Mouse (Mus musculus) hematopoietic stem cell, adult 5-6 weeks (primary cell): ENCODE data around the gene Ly86. TPM values are rescaled to one million over a fixed set of nuclear protein-coding genes. Genes with fewer than 3 reads are reported as not detected.

Experiments used
- ATAC-seq, 2 experiments: fragments of 125-278 bp in 1 of 2; replicated peaks in 1 of 2; 2 replicates each; pipeline ENCODE4 v1.8.0; 2016 to 2017; ENCODE audit warnings: inconsistent platforms in 2 of 2, mild to moderate bottlenecking in 2 of 2, moderate number of reproducible peaks in 2 of 2, low read depth in 1 of 2, moderate TSS enrichment in 1 of 2; ENCODE audit not compliant: low FRiP score in 2 of 2, poor library complexity in 2 of 2, severe bottlenecking in 2 of 2, insufficient read depth in 1 of 2, low TSS enrichment in 1 of 2
- total RNA-seq: library from RNA; stranded (forward); fragments of 172-1452, 232-1000 nt; gene quantifications from 2 replicates; pipeline ENCODE4 v1.2.3, GENCODE M21; 2017

Ly86 gene
- total RNA-seq: 4.5 and 18.8 TPM in 2 replicates

DNA sequence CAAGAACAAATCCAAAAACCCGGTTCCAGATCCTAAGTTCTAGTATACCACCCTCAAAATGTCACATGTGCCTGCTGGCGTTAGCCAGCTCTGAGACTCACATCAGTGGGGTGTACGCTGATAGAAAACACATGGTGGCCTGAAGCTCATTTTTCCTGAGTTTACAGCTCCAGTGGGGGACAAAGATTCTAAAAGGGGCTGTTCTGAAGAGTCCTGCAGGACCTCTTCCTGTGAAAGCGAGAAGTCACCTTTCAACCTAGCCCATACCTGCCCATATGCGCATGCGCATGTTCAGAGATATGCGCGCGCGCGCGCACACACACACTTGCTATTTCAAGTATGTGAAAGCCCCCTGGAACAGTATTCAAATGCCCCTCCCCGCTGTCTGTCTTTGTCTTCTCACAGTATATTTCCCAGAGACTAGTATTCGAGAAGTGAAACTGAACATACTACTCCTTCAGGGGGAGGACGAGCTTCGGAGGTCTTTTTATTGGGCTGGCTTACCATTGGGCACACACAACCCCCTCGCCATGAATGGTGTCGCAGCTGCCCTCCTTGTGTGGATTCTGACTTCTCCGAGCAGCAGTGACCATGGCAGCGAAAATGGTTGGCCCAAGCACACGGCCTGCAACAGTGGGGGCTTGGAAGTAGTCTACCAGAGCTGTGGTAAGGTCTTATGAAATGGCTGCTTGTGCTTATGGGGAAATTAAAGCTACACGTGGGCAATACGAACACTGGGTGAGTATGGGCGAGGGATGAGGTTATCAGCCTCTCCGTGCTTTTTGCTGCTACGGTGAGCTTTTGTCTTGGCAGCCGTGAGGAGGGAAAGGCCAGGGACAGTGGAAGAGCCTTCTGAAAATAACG lies at the start of gene Ly86:
Ly86 (plus strand) TSS at position 300 of the 864 bp plus-strand sequence.
- no peak for ATAC-seq

DNA sequence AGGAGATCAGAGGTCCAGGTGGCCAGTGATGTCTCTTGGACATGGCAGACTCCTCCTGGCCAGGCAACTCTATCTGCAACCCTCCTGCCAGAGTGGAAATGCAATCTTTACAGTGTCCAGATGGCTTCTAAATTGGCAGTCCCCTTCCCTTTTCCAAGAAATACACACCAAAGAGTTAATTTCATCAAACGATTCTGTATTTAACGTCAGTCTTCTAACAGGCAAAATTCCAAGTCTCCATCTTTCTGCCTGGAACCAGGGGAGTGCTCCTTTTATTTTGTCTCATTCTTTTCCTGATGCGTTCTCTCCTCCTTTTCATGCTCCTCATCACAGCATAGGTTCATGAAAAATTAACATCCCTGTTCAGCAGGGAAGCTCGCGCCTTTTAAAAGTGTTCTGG lies 47.1 kb upstream of the Ly86 start:
- ATAC-seq: no peak

DNA sequence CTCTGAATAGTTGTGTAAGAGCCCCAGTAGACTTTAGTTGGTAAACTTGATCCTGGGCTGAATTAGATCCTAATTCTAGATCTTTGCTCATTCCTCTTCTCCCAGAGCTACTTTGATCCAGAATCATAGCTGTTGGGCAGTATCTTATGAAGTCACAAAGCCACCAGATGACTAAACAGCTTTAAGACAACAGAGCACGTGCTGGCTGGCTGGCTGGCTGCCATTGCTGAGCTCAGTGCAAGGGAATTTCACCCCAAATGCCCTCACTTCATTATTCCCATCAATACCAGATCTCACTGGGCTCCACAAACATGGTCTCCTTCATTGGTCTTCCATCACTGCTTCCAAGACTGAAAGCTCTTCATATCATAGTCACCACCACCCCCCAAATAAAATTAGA lies 46.2 kb upstream of the Ly86 start:
- ATAC-seq: no peak

DNA sequence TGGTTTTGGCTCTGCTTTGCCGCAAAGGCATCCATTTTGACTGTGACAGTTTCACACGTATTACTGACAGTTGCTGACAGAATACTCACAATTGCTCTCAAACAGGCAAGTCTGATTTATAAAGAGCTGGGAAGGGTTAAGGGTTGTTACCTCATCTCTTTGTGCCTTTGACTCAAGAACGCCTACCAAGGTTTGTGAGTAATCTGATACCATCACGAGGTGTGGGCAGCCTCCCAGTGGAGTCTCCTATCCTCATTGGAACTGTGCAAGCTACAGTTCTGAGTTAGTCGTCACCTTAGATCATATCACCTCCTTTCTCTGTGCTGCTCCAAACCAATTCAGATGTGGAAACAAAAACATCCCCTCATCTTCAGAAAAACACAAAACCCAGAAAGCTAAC lies 42.1 kb upstream of the Ly86 start:
- ATAC-seq: no peak

DNA sequence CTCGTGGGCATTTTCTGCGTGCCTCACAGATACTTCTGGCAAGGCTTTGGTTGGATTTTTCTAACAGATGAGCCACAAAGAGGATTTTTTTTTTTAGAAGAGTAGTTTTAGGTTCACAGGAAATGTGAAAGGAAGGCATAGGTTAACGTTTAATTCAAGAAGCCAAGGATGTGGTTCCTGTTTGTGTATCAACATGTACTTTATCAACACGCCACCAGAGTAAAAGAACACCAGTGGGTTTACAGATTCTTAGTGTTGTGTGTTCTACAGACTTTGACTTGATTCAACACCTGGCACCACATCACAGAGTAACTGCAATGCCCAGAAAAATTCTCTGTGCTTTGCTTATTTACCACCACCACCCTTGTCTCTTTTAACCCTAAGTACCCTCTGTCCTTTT lies 37.0 kb upstream of the Ly86 start:
- no peak for ATAC-seq

DNA sequence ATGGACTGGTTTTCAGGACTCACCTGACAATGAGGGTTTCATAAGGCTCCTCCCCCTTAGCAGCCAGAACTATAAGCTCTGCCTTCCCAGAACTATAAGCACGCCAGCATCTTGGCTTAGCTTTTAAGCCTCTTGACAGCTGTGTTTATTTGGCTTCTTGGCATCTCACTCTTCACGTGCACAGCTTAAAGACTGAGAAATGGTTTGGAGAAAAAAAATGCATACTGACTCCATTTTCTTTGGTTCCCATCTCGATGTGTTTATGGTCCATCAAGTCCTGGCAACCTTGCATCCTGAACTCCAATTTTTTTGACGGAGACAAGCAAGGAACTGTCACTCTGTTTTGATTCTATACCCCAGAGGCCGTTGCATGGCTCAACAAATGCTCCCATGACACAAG lies 35.7 kb upstream of the Ly86 start:
- ATAC-seq: no peak

DNA sequence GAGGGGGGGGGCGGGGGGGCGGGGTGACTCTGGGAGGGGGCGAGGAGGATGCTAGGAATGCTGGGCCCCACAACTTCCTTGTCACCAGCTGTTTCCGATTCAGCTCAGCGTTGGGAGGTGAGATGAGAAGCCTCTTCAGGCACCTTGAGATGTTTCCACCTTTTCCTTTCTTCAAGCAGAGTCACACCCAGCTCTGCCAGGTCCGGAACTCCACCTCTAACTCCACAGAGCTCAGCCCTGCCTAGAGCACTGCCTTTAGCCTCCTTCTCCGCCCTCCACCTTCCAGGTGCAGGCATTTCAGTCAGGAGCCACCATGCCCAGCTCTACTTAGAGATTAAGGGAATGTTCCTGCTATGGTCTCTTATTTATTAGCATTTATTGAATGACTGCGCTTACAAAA lies 34.7 kb upstream of the Ly86 start:
- ATAC-seq: no peak

DNA sequence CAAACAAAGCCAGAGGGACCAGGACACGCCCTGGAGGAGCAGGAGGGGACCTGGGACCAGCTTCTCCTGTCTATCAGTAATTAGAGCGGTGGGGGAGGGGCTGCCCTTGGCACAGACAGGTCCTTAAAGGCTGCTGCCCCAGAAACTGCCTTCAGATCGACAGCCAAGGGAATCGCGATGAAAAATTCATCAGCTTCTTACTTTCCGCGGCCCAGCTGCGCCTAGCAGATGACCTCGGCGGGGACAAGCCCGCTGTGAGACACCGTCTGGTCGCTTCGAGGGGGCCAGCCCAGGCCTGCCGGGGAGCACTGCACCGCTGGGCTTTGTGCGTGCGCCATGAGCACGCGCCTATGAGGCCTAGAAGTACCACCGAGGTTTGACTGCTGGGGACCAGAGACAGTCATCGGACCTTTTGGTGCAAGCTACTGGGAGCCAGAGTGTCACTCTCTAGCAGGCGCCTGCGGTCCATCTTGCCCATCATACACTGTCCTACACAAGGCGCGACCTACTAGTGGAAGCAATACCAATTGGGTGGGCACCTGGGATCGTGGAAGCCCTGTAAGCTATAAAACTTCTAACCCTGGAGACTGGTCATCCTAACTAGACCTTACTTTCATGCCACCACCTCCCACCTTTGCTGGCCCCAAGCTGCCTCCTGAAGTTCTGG lies 33.3 kb upstream of the Ly86 start:
- ATAC-seq: no peak

DNA sequence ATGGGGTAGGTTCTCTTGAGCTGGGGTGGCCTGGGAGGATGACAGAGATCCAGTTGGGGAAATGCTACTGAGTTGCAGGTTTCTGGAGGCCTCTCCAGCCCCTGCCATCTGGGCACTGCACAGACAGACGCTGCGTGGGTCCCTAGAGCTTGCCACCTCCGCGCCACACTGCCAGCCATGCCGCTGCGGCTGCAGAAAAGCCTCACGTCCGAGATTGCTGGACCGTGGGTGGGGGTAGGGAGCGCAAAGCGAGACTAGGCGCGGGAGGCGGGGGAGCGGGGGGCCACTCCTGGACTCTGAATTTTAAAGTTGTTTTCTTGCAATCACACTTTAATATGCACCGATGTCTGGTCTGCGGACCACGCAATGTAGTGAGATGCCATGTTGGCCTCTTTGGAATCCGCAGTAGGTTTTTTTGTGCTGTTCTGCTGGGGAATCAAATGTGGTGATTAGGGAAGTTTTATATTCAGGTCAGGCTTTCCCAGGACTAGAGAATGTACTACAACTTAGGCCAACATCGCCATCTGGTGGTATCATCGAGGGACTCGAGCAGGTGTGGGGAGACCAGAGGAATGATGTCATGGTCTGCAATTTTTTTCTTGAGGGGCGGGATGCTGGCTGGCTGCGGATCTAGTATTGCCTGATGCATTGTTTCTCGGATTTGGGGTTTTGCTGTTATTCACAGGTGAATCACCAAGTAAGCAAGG lies 32.6 kb upstream of the Ly86 start:
- peak; percentile 90 to 92 for ATAC-seq

DNA sequence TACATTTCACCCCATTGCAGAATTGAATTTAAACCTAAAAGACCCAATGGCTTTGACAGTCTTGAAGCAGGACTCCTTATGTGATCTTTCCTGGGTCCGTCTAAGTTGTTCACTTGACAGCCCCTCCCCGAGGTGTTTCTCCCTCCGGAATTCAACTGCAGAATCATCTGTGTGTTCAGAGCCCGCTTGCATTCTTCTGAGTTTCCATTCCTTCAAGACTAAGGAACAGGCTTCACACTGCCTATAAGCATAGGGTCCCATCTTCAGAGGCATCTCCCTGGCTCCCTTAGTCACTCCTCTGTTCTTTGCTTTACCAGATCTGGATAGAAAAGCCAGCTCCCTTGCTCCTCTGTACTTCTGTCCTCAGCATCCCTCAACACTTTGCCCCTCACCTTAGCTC lies 32.1 kb upstream of the Ly86 start:
- no peak for ATAC-seq

DNA sequence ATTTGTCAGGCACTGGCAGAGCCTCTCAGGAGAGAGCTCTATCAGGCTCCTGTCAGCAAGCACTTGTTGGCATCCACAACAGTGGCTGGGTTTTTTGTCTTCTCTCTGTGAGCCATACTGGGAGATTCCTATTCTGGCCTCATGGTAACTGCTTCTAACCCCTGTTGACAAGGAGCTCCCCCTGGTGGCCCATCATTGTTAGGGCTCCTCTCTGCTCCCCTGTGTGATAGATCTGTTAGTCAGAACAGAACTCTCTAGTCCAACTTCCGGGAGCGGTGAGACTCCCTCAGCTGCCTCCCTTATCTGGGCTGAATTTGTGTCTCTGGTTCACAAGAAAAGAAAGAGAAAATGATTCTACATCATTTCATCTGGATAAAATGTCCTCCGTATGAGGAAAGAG lies 19.5 kb upstream of the Ly86 start:
- peak; percentile 73 to 75; a peak in 3 of 4 replicates for ATAC-seq

DNA sequence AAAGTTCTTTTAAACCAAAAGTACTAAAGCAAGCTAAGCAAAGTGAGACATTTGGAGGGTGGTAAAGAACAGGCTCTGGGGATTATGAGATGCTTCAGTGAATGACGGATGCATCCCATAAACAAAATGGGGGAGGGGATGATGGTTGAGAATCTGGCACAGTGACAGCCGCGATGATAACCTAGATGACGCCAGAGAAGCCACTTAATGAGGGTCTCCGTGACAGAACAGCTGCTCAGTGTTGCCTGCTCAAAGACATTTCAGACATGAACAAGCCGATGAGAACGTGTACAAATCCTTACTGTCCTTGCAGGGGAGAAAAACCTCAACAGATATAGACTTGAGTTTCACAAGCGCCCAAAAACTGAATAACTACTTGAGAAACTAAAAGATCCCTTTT lies 15.3 kb upstream of the Ly86 start:
- ATAC-seq: no peak

DNA sequence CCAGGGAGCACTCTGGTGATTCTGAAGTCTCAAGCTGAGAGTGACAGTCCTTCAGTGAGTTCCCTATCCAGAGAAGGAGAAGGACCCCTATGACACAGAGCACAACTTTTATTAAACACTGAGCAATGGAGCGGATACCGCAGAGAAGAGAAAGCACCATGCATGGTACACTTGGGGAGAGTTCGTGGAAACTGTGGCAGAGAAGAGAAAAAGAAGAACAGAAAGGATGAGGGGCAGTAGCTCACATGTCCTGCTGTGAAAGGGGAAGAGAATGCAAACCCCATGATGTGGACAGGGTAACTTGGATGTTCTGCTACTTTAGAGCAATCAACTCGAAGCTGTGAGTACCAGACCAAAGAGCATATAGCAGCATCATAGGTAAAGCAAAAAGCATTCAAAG lies 14.0 kb upstream of the Ly86 start:
- no peak for ATAC-seq

DNA sequence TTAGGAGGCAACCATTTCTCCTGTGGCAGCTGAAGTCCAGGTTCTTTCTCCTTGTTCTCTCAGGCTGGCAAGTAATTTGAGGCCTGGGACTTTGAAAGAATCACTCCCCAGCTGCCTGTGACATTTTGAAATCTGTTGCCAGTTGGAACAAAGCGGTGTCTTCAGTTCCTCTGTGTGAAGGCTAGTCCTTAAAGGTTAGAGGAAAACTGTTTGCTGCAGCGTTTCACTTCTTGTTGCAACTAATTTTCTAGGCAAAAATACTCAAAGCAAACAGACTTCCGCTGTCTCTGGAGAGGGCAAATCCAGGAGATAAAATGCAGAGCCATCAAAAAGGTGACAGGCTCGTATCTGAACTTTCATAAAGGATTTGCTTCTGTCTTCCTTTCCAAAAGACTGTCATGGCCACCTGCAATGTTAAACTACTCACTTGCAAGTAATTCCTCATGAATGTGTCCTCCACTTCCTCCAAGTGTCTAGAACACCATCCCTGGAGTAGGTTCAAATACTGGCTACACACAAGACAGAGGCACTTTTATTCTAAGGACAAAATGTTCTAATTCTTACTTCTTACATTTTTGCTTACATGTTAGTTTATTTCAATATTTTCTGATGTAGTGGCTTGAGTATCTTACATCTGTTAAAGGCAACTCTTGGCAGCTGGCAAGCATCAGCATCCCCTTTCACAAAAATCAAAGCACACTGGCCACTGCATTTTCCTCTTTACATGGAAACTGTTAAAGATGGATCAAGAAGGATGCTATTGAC lies 12.0 kb upstream of the Ly86 start:
- no peak for ATAC-seq

DNA sequence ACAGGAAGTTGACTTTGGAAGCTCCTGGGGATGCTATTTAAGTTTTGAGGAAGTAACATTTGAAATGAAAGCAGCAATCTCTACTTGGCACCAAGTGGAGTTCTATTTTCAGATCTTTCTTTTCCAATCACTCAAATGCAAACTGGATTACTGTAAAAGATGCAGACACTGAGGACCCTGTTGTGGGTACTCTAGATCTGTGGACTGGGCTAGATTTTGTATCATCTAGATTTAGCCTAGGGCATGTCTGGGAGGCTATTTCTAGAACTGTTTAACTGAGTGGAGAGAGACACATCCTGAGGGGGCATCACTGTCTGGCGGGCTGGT lies 11.5 kb upstream of the Ly86 start:
- ATAC-seq: no peak

DNA sequence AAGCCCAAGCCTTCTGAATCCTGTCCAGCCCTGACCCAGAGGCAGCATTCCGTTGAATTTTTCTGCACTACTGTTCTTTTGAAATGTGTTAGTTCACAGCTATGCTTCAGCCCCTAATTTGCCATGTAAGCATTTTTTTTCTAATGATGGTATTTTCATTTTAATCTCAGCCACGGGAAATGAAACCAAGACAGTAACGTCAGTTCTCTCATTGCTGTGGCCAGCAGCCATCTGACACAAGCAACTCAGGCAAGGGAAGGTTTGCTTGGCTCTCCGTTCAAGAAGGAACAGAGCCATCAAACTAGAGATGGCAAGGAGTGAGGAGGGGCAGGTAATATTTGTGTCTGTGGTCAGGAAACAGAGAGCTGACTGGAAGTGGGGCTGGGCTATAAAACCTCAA lies 7.7 kb upstream of the Ly86 start:
- ATAC-seq: 0 out of 4 replicates have a peak, but pooled peaks of 1 of the 2 experiments have one; percentile 37

DNA sequence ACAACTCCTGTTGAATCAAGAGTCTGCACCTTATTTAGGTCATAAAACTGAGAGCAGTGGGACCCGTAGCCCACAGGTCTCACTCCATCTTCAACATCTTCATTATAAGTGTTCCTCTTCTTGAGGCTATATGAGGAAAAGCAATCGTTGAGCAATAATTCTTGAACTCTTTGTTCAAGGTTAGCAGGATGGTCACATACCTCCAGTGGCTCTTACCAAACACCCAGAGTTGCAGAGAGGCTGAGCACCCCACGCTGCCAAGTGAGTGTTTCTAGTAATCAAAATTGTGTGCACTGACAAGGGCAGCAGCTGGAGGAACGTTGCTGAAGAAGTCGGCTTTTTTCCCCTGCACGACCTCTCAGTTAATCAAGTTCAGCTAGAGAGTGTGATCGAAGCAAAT lies 7.1 kb upstream of the Ly86 start:
- no peak; a peak in 1 of 4 replicates for ATAC-seq

DNA sequence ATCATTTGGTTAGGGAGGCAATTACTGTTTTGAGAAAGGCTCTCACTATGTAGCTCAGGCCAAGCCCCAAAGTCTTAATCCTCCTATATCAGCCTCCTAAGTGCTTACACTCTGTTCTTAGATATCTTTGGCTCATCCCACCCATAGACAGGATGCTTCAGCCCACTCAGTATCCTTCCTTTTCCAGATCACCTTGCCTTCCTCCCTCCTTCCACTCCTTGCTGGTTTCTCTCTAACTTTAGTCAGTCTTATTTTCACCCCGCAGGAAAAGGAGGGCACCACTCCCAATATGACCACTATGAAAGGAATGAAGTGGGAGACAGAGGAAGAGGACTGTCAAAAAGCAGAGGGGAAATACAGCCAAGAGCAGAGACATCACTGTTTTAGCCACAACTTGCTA lies 2.2 kb upstream of the Ly86 start:
- ATAC-seq: no peak
